Mouse (Mus musculus): Measurements from ENCODE around the gene Sult6b2.

The Sult6b2 gene

DNA sequence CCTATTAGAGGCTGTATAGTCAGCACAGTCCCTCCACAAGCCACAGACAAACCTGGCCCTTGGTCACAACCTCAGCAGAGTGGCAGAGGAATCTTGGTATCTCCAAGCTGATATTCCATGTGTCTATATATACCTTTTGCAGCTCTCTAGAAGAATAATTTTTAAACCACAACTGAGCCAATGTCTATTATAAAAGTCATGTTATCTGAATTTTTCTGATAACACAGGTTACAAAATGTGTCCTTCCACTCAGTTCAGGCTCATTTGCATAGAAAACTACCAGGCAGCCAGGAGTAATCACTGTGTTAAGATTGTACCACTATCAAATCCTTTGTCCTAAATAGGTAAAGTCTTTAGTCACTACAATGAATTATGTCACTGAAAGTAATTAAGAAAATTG is at the start of gene Sult6b2:
Gene Sult6b2, minus strand, starts transcription at position 101 of the 400 bp plus-strand sequence.
- DNase-seq (ENCODE audit: low spot score): no peak

GRCm38 (mm10) chr6:142852419-142853377 is 48.4 kb upstream of the Sult6b2 start:
- DNase-seq (ENCODE audit: low spot score): no peak

DNA sequence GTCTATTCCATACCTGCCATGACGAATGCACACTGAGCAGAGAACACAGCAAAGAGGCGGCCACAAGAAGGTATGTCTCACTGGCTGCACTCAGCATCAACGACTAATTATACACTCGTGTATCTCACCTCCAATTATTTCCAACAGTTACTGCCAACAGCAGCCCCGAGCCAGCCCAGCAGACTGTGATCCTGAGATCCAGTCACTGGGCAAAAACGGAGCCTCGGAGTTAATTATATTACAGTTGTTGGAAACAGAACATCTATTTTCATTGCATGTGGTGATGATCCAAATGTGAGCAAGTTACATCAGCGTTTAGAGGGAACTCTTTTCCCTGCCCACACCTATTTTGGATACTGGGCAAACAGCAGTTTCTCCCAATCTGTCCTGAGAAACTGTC is 46.1 kb upstream of the Sult6b2 start:
- no peak for DNase-seq (ENCODE audit: low spot score)

GRCm38 (mm10) chr6:142849326-142849725 is 45.0 kb upstream of the Sult6b2 start:
- no peak for DNase-seq (ENCODE audit: low spot score)

GRCm38 (mm10) chr6:142847914-142848674 is 43.8 kb upstream of the Sult6b2 start:
- no peak for DNase-seq (ENCODE audit: low spot score)

DNA sequence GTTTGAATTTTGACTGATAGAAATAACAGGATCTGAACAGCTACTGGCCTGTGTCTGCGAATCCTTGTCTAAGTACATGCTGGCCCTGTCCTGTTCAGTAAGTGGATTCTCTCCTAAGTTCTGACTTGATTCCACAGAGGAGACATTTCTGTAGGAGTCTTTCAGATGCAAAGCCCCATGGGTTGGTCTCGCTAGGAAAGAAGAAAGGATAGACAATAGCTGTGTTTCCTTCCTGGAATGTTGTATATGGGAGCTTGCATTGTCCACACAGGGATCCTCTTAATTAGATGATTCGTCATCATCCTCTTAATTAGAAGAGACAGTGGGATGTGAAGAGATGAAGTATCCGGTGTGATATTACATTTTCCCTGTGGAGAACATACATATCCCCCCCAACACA is 42.6 kb upstream of the Sult6b2 start:
- DNase-seq (ENCODE audit: low spot score): no peak

GRCm38 (mm10) chr6:142845066-142845465 is 40.8 kb upstream of the Sult6b2 start:
- DNase-seq (ENCODE audit: low spot score): no peak

DNA sequence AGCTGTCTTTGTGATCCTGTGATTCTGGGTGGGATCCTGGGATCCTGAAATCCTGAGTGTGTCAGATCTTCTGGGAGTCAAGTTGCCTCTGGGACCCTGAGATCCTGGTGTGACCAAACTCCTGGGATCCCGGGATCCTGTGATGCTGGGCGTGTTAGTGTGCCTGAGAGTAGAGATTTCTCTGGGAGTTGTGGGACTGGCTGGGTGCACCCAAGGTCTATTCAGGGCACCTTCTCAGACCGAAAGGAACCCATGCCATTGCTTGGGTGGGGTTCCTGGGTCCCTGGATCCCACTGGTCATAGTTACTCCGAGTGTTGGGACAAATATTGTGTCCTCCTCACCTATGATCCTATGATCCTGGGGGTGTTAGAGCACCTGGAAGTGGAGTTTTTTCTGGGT is 39.8 kb upstream of the Sult6b2 start:
- DNase-seq (ENCODE audit: low spot score): no peak

DNA sequence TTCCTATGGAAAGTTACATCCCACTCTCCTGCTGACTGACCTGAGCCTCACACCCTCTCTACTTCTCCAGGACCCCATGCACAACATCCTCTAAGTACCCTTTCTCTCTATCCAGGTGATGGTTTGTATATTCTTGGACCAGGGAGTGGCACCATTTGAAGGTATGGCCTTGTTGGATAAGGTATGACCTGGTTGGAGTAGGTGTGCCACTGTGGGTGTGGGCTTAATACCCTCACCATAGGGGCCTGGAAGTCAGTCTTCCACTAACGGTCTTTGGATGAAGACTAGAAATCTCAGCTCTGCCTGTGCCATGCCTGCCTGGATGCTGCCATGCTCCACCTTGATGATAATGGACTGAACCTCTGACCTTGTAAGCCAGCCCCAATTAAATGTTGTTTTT is 34.2 kb upstream of the Sult6b2 start:
- no peak for DNase-seq (ENCODE audit: low spot score)

DNA sequence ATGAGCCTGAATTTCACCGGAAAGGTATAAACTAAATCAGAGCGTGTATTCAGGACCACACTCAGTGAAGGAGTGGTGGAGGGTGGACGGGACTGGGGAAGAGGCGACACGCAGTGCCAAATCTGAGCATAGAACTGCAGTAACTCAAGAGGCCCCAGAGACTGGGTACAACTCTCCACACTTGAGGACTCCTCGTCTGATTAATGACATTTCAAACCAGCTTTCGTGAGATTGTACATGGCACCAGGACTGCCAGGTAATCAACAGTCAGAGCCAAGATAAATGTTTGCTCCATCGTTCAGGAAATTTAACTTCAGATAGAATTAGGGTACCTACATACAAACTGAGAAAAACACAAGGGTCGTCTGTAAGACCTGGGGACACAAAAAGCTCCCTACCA is 33.0 kb upstream of the Sult6b2 start:
- DNase-seq (ENCODE audit: low spot score): no peak

DNA sequence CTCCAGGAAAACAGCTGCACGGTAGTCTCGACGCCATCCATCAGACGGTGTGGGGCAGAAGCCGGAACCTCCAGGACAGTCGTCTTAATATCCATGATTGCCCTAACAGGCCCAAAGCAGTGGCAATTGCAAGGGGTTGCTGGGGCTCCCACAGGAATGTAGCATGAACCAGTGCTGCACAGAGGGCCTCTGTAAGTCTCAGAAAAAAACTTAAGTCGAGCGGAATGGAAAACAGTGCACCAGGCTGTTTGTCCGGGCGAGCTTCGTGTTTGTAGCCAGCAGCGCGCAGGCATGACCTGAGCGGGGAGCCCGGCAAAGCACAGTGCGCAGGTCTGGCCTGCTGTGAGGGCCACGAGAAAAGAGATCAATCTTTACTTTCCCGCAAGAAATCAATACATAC is 31.4 kb upstream of the Sult6b2 start:
- no peak for DNase-seq (ENCODE audit: low spot score)

GRCm38 (mm10) chr6:142834911-142835310 is 30.6 kb upstream of the Sult6b2 start:
- DNase-seq (ENCODE audit: low spot score): no peak

GRCm38 (mm10) chr6:142831706-142832105 is 27.4 kb upstream of the Sult6b2 start:
- no peak for DNase-seq (ENCODE audit: low spot score)

DNA sequence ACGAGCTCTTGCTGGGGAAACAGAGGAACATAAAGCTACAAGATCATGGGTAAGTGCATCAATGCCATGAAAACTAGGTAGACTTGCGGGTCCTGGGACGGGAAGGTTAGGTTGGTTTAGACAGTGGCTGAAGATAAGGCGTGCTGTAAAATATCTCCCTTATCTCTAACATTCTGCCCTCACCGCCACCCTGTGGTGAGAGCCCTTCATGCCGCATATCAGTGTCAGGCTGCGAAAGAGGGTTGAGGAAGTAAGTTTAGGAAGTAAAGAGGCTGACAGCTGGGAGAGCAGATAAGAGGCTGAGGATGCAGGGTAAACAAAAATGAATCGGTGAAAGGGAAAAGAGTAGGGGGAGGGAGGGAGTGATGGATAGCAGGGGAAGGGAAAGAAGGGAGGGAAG is 26.9 kb upstream of the Sult6b2 start:
- no peak for DNase-seq (ENCODE audit: low spot score)

GRCm38 (mm10) chr6:142830221-142830620 is 25.9 kb upstream of the Sult6b2 start:
- no peak for DNase-seq (ENCODE audit: low spot score)

DNA sequence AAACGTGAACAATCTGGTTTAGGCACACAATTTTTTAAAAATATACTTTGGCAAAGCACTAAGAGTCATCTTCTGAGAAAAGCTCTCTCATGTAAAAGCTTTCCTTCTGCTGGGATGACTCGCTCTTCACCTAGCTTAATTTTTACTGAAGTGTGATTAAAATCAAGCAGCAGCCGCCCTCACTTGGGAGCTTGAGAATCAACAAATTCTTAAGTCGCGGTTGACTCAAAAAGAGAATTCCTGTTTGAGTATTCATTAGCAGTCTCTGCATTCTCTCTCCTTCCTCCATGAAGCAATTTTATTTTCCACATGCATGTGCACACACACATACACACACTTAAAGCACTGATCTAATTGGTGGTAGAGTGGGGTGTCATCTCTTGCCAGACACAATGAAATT is 21.1 kb upstream of the Sult6b2 start:
- DNase-seq (ENCODE audit: low spot score): no peak

DNA sequence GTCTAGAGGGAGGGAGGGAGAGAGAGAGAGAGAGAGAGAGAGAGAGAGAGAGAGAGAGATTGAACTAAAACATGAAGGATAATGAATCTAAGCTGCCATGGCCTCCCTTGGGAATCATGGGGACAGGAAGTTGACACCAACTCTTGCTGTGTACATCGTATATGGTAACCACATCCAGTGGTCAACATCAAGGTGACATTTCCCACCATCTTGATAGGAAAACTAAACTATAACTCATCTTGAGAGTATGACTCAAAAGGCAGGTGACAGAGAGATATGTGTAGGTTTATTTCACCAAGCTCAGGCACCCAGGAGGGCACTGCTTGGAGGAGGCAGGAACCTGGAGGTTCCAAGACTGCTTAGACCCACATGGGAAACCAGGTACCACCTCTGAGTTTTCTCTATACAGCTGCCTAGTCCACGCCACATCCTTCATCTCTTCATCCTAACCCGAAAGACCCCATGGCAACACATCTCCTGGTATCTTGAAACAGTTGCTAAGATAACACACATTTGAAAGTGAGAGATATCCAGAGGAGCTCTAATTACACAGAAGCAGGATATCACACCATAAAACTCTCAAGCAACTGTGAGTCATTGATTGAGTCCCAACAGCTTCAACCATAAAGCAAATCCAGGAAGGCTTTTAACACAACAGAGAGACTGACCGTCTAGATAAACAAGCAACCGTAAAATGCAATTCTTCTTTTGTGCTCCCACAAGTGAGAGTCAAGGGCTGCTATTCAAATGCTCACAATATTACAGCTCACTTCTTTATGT is 18.9 kb upstream of the Sult6b2 start:
- no peak for DNase-seq (ENCODE audit: low spot score)

DNA sequence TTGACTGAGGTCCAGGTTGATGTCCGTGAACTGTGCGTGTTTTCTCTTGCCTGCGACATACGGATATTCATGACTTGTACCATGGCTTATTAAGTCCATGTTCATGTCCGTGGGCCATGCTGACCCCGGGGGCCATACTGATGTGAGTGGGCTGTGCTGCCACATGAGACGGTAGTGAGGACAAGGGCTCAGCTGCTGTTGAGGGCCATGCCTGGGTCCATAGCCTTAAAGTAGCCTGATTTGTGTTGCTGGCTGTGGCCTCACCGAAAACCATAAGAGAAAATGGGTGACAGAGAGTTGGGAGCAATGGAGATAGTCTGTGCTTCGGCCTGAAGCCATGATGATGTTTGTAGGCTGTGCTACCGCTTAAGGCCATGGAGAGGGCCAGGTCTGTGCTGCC is 14.0 kb upstream of the Sult6b2 start:
- DNase-seq (ENCODE audit: low spot score): no peak

GRCm38 (mm10) chr6:142815513-142815912 is 11.2 kb upstream of the Sult6b2 start:
- no peak for DNase-seq (ENCODE audit: low spot score)

DNA sequence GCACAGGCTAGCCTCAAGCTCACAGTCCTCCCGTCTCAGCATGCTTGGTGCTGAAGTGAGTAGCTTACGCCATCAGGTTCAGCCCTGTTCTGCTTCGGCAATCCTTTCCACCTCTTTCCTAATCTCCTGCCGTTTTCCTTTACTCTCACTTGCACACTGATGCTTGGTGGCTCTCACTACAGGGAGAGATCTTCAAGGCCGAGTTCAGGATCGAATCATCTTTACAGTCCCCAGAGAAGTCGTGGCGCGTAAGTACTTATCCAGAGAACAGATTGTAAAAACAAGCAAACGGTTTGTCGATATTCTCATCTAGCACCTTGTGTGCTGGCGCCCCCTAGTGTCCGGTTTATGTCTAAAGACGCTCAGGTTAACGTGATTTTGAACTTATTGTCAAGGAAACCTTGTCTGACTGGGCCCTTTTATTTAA is 10.2 kb upstream of the Sult6b2 start:
- DNase-seq (ENCODE audit: low spot score): peak; percentile 74

DNA sequence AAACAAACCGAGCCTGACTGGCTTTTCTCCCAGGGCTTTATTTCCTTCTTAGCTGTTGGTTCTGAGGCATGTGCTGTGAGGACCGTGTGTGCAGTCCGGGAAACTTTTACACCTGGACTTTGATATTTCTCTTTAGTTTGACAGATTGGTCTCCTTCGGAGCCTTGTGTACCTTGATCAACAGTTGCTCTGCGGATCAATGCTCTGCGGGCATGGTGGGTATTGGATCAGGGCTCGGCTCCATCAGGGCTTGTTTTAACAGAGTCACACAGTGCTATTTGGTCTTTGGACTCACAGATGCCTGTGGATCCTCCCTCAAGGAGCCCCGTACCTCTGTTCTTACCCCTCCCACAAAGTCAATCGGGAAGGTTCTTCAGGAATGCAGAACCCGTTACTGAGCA is 9.7 kb upstream of the Sult6b2 start:
- DNase-seq (ENCODE audit: low spot score): no peak

- DNase-seq (ENCODE audit: low spot score): no peak
Observed at GRCm38 (mm10) chr6:142812969-142813368, 8.7 kb upstream of the Sult6b2 start.

Data from lung, postnatal 25 days (tissue).